Mouse (Mus musculus): ENCODE measurements around the gene D630003M21Rik. TPM values are rescaled to one million over a fixed set of nuclear protein-coding genes. Genes with fewer than 3 reads are reported as not detected.

D630003M21Rik gene
- total RNA-seq, 2 experiments from 2014 or later: 3.5 to 4.5 TPM

DNA sequence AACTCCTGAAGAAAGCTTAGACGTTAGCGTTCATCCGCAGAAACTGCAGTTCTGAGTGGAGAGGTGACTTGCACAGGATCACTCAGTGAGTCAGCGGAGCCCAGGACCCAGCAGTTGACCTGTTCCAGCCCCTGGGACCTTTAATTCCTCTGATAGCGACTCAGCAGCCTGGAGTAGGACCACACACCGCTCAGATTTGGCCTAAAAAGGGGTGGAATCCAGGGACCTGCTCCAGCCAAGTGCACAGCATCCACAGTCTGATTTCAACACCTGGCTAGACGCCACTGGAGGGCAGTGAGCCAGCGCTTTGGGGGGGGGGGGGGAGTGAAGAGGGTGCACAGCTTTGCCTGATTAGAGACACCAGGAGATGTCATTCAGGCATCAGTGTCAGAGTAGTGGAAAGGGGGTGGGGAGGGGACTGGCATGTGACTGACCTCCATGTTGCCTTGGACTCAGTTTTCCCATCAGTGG lies 60.2 kb downstream of the D630003M21Rik start:
- no peak for DNase-seq (ENCODE audit: low spot score in 2 of 2)

DNA sequence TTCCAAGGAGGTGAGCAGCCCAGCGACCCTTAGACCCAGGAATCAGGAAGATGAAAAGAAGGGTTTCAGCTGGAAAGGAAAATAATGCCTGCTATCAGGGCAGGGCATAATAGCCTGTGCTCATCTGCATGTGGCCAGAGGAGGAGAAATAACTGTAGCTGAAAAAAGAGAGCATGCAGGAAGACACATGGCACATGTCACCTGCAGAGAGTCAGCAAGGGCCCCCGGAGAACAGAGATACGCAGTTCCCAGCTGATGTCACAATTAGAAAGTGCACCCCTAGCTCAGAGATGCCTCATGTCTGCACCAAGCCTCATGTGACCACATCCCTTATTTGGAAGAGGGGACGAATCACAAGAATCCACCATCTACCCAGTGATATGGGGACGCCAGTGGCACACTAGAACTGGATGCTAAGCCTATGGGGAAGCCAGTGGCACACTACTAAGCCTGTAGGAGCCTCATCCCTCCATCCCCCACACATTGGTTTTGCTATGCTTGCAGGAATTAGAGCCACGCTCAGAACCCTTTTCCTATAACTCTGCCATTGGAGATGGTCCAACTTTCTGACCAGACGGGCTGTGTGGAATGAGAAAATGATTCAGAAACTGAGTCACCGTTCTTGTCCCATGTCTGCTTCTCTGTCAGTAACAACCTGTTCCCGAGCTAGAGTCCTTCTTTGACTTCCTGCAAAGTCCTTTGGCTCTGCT lies 61.4 kb downstream of the D630003M21Rik start:
- DNase-seq (ENCODE audit: low spot score in 2 of 2): no peak

DNA sequence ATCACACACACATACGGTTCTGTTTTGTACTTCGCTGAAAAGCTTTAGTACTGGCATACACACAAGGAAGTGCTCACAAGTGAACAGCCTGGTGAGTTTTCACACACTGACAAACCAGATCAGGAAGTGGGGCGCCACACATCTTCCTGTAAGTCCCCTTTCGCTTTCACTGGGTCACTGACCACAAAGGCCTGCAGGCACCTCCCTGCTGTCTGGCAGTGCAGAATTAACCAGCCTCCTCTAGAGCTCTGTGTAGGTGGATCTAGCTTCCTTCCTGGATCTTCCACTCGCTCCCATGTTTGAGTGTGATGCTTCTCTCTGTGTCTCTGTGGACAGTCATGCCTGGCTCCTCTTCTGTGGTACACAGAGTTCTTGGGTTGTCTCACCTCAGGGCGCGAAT lies 62.4 kb downstream of the D630003M21Rik start:
- peak in 1 of 2 experiments; percentile 11 for DNase-seq (ENCODE audit: low spot score in 2 of 2)

DNA sequence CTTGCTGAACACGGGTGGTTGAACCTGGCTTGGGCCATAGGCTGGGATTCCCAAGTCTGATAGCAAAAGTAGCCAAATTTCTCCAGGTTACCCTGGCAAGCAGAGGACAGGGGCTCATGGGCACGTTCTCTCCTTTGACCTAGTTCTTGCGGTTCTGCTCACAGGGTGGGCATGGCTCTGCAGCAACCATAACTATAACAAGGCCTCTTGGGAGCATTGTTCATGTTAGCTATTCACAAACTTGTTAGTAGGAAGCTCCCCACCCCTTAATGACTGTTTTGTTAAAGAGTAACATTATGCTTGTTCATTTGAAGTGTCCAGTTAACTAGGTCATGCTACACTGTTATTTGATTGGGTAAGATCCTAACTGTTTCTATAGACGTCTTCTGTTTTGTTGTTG lies 63.2 kb downstream of the D630003M21Rik start:
- no peak for DNase-seq (ENCODE audit: low spot score in 2 of 2)

DNA sequence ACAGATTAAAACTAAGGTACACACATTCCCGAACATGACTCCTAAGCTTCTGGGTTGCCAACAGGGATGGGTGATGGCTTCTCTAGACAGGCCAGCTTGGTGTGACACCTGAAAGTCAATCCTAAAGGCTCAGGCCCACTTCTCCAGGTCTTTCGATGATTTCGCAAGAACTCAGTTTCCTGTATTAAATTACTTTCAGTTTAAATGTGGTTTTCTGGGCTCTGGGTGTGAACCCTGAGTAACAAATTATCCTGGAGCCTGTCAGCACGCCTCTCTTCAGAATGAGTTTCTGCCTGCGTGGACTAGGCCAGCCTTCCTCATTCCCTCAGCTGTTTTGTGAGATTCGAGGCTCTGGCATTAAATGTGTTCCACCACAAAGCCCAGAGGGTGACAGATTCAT lies 66.0 kb downstream of the D630003M21Rik start:
- DNase-seq (ENCODE audit: low spot score in 2 of 2): no peak

DNA sequence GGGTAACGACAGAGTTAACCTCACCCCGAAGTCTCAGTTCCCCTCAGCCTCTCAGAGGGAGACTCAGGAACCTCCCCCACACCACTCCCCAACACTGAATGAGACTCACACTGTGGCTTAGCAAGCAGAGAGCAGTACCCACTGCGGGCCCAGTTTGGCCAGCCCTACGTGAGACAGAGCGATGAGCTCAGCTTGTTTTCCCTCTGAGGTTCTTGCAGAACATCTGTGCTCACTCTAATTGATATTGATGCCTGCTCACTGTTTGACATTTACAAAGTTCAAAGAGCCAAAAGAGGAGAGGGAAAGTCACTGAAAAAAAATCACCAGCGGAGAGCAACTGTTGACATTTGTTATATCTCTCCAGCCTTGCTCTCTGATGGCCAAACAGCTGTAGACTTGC lies 67.3 kb downstream of the D630003M21Rik start:
- DNase-seq (ENCODE audit: low spot score in 2 of 2): no peak

DNA sequence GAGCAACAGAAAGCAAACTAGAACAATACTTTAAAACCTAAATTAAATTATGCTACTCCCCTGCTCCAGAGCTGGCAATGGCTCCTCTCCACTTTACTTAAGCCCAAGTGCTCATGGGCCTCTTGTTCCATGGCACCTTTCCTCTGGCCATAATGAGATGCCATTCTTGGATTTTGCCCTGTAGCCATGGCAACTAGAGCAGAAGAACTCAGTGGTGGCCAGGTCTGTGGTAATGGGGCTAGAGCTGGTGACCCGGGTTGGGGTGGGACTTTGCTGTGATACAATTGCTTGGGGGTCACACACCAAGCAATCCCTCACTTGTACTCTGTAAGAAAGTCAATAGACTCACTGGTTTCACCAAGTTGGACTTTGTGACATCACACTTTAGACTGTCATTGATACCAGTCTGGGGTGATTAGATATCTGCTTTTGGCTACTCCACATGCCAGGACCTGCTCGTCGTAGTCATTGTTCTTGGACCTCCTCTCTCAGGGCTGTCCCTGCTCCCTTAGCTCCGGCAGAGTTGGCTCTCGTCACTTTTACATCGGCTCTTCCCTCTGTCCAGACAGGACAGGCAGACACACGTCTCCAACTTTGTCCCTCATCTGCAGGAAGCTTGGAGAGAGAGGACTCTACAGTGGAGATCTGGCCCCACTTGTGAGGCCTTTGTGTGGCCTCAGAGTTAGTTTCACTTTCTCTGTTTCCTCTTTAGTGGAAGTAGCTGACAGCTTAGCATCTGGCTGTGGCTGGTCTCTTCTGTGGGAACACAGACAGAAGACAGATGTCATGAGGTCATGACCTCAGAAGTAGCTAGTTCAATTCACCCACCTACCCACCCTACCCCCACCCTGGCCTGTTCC lies 69.4 kb downstream of the D630003M21Rik start:
- no peak for DNase-seq (ENCODE audit: low spot score in 2 of 2)

DNA sequence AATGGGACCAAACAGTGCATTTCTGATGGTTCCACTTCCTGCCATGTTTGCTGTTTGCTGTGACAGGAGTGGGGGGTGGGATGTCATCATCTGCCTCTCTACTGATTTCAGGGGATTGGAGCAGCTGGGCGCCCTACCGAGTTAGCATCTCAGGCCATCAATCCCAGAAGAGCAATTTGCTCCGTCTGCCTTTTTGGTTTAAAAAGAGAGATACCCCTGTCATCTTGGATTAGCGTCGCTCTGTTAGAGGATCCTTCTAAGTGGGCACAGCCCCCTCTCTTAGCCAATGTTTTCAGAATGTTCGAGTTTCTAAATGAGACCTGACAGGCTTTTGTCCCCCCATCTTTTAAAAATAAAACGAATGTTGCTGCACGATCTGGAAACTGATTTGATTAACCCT lies 71.4 kb downstream of the D630003M21Rik start:
- DNase-seq (ENCODE audit: low spot score in 2 of 2): no peak

DNA sequence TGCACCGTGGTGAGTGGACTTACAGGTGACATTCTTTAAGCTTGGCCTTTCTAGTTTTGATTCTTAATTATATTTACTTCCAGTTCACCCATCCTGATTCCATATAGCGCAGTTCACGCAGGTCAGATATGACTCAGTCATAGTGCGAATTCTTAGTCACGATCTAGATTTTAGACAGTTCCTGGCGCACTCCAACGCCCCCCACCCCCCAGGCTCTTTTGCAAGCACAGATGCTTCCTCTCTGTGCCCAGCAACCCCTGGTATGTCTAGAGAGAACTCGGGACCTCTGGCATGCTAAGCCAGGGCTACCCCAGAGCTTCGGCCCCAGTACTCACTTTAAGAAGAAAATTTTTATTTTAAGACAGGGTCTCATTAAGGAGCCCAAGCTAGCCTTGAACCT lies 72.5 kb downstream of the D630003M21Rik start:
- no peak for DNase-seq (ENCODE audit: low spot score in 2 of 2)

DNA sequence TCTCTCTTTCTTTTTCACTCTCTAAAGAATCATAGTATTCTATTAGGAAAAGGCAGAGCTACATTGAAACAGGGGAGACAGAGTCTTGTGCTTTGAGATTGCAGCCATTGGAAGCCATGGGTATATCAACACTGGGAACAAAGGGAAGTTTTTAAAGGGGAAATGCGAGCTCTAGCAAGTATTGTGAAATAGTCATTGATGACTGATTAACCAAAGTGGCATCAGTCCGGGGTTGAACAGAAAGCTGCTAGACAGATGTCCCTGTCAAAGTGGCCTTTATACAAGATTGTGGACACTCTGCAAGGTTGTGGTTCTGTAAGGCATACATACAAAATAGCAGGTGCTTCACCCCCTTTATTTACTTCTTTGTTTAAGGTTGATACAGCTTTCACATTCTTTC lies 73.4 kb downstream of the D630003M21Rik start:
- DNase-seq (ENCODE audit: low spot score in 2 of 2): no peak

DNA sequence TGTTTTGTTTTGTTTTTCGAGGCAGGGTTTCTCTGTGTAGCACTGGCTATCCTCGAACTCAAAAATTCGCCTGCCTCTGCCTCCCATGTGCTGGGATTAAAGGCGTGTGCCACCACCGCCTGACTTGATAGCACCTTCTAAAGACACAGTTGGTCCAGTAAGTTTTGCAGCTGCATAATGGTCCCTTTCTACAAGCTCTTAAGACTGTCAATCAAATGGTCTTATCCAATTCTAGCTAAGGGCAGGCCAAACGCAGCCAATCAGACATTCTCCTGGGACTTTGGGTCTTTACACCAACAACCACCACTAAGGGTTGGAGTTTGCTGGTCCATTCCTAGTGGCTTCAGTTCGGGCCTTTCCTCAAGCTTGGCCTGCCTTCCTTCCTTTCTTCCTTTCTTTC lies 73.9 kb downstream of the D630003M21Rik start:
- no peak for DNase-seq (ENCODE audit: low spot score in 2 of 2)

DNA sequence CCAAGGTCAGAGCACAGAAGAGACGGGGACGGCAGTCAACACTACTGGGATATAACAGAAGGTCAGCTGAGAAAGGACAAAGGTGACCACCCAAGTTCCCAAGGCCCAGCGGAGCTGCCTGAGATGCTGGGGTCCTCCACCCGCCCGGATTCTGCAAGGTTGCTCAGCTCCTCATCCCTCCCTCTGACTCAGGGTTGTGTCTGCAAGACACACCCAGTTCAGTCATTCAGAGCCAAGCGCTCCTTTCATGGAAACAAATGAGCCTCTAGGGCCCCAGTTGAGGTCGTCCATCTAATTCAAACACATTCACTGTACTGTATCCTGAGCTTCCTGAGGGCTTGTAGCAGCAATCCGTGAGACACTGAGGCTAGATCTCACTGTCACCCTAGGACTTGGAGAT lies 74.4 kb downstream of the D630003M21Rik start:
- DNase-seq (ENCODE audit: low spot score in 2 of 2): no peak

DNA sequence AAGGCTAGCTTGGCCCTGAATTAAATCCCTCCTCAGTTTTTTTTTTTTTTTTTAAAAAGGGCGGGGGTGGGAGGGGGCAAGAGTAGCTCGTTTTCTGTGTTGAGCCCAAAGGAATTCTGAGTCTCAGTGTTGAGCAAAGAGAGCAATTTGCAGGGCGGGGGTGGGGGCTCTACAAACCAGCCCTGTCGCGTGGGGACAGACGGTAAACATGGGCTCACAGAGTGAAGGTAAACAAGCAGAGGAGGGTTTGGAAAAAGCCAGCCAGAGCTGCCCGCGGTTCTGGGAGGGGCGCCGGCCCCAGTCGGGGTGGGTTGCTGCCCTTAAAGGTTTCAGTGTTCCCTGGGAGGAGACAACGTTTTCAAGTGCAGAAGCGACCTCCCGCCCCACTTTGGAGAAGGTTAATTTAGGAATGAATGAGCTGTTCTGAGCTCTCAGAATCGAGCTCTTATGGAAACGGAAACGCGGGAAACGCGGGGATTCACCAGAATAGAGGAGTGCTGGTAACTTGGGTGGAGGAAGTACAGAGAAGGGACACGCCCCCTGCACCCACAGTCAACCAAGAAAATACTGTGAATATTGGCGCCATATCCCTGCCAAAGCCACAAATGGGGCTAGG lies 75.2 kb downstream of the D630003M21Rik start:
- no peak for DNase-seq (ENCODE audit: low spot score in 2 of 2)

DNA sequence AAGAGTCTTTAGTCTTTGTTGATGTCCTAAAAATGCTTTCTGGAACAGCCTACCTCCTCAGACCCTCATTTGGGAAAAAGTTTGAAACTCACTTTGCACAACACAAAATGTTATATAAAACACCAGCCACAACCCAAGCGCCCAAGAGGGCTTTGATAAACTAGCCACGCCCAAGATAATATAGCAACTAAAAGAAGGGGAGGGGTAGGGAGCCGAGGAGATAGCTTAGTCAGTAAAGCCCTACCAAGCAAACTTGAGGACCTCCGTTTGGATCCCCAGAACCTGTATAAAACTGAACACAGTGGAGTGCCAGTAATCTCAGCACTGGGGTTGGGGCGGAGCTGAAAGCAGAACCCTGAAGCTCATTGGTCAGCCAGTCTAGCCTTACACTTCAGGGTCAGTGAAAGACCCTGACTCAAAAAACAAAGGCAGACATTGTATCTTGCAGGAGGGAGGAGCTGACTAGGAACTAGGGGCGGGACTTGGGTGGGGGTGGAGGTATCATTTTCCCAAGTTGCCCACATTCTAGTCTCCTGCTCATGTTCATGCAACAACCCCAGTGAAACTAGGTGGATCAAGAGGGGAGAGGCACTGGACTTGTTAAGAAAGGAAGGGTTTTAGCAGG lies 76.2 kb downstream of the D630003M21Rik start:
- DNase-seq (ENCODE audit: low spot score in 2 of 2): no peak

DNA sequence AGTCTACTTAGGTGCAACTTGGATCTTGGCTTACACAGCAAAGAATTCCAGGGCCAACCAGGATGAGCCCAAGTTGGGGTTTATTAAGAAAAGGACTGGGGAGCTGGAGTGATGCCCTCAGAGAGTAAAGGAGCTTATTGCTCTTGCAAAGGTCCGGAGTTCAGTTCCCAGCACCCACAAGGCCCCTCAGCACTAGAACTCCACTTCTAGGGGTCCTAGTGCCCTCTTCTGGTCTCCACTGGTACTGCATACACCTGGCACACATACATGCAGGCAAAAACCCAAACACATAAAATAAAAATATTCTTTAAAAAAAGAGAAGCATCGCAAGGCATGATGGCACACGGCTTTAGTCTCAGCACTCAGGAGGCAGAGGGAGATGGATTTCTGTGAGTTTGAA lies 77.9 kb downstream of the D630003M21Rik start:
- no peak for DNase-seq (ENCODE audit: low spot score in 2 of 2)

DNA sequence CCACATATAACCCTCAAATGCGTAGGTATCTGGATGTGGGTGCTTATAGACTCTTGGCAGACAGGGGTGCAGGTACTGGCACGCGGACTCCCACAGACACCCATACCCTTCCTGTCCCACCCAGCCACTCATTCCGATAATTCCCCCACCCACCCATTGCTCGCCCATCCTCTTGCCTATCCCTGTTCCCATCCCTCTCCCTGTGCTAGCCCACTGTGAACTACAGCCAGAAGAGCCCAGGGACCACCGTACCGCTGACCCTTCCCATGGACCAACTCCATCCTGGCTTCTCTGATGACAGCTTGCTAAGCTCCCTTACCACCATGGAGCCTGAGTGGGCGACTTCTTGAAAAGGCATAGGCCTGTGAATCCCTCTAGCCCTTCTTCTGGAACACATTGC lies 82.1 kb downstream of the D630003M21Rik start:
- DNase-seq (ENCODE audit: low spot score in 2 of 2): no peak

DNA sequence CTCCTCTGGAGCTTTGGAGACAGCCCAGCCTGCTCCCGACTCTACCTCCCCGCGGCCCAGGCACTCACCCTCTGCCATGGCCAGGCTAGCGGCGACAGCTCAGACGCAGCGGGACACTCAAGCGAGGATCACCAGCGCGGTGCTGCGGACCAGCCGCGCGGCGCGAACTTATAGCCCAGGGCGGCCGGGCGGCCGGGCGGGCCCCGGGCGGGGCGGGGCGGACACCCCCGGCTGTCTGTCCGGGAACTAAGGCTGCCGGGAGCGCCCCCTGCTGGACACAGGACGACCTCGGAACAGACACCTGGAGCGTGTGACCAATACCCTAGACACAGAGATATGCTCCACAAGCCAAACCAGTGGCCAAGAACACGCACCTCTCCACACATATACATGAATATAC lies 82.8 kb downstream of the D630003M21Rik start, which contains the start of gene Tgm2:
Gene Tgm2 (minus strand): TSS at position 214 of the 400 bp plus-strand sequence.
- DNase-seq (ENCODE audit: low spot score in 2 of 2): peak; percentile 30 to 78

DNA sequence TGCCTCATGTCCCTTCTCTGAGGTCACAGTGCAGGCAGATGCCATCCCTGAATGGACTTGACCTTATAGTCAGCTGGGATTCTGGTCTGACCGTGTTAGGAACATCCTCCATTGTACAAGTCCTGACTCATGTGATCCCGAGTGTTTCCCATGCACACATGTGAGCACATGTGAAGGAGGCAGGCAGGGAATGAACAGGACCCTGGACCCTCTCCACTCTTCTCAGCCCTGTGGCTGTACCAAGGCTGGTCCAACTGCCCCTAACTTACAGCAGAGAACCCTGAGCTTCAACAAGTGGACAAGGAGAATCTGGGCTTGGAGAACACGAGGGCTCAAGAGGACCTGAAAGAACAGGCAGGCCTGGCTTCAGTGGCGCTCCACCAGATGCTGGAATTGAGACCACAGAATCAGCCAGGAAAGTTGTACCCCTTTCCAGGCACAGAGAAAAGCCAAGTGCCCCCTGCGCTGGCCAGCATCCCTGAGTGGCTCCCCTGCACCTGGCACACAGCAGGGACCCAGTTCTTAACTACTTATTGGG lies 83.4 kb downstream of the D630003M21Rik start:
- no peak for DNase-seq (ENCODE audit: low spot score in 2 of 2)

DNA sequence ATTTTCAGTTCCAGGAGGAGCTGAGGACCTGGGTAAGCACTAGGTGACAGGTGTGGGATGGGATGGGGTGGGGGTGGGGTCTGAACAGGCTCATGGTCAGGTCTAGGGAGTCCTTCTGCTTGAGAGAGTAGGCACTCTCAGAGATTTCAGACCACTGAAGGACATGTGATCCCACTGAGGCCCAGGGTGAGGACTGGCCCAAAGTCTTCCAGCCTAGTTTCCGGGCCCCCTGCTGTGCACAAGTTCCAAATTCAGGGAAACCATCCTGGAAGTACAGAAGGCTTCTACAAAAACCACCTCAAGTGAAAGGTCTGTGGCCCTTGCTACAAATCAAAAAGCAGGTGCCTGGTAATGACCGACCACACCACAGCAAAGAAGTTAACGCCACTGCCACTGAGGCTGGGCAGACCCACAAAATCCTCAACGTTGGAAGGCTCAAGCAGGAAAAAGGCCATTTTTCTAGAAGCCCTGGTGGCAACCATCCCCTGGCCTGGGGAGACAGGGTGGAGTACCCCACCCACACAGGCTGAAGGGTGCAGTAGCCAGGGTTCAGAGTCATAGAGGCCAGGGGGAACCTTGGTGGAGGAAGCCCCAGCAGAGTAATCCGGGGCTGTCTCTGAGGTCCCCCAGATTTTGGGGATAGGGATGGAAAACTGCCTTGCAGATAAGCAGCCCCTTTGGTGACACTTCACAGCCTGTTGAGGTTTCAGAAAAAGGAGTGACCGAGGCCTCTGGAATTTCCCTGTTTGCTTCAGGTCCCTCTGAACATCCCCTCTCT lies 84.1 kb downstream of the D630003M21Rik start:
- no peak for DNase-seq (ENCODE audit: low spot score in 2 of 2)

DNA sequence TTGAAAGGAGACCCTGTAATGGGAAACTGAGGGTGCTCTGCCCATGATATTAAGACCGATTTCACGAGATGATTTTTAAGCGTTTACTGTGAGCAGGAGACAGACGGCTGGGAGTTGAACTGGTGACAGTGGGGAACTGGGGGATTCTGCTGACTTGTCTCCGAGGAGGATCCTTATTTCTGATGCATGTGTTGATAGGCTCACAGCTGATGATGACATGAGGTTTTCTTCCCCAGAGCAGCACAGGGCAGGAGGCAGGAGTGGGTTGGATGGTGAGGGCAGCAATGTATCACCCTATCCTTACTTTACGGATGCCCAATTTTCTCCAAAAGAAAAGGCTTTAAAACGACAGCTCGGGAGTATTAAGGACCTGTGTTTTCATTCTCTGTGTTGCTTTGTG lies 84.8 kb downstream of the D630003M21Rik start:
- DNase-seq (ENCODE audit: low spot score in 2 of 2): no peak
